ENCODE assay signal across 13 mouse cellular contexts in genomic region chr5:103414542-103414941, GRCm38 (mm10).
"Had no signal": no experiment of that assay in that cellular context is flagged by ENCODE, and none has a peak within 500 bp of the region (broad histone marks: within the 10 kb centered on the region; RNA-seq: fewer than 3 reads in every experiment).

No protein-coding gene starts in this region.

- ATAC-seq: intestine, embryonic 16.5 days; liver, embryonic 12.5 days; midbrain, embryonic 15.5 days had no signal

- H3K4me1 ChIP-seq: limb, embryonic 15.5 days; liver, embryonic 12.5 days; midbrain, embryonic 10.5 days; midbrain, embryonic 15.5 days; neural tube, embryonic 12.5 days had no signal

- H3K9ac ChIP-seq: limb, embryonic 15.5 days; liver, embryonic 12.5 days; lung, embryonic 14.5 days; midbrain, embryonic 15.5 days; neural tube, embryonic 12.5 days; stomach, embryonic 15.5 days had no signal

- H3K27me3 ChIP-seq: limb, embryonic 15.5 days; liver, embryonic 12.5 days; midbrain, embryonic 15.5 days; neural tube, embryonic 12.5 days; stomach, embryonic 15.5 days had no signal

- H3K9me3 ChIP-seq: limb, embryonic 15.5 days; liver, embryonic 12.5 days; midbrain, embryonic 10.5 days; midbrain, embryonic 15.5 days; neural tube, embryonic 12.5 days; stomach, embryonic 15.5 days had no signal

- H3K4me3 ChIP-seq: limb, embryonic 15.5 days; liver, embryonic 12.5 days; midbrain, embryonic 10.5 days; midbrain, embryonic 15.5 days; neural tube, embryonic 12.5 days; stomach, embryonic 15.5 days had no signal

- DNase-seq: layer of hippocampus, adult 9-11 months; layer of hippocampus, postnatal 36 days; lung, embryonic 14.5 days; lung, postnatal 10 days; lung, postnatal 4 days; right cerebral cortex, postnatal 14 days had no signal

- H3K27ac ChIP-seq: limb, embryonic 15.5 days; liver, embryonic 12.5 days; midbrain, embryonic 10.5 days; midbrain, embryonic 15.5 days; neural tube, embryonic 12.5 days; stomach, embryonic 15.5 days had no signal

- H3K4me2 ChIP-seq: limb, embryonic 15.5 days; liver, embryonic 12.5 days; lung, embryonic 14.5 days; midbrain, embryonic 15.5 days; neural tube, embryonic 12.5 days; stomach, embryonic 15.5 days had no signal

- H3K36me3 ChIP-seq: limb, embryonic 15.5 days; liver, embryonic 12.5 days; midbrain, embryonic 10.5 days; midbrain, embryonic 15.5 days; neural tube, embryonic 12.5 days; stomach, embryonic 15.5 days had no signal
